Mouse (Mus musculus) lung, postnatal 0 days (tissue): Measurements from ENCODE around the gene Taar2.

Experiments used
- CTCF ChIP-seq: IDR thresholded peaks from 2 replicates; pipeline ENCODE4 v1.5.1; 2016; ENCODE audit warnings: antibody characterized with exemption, mild to moderate bottlenecking
- EP300 ChIP-seq: IDR thresholded peaks from 2 replicates; pipeline ENCODE4 v1.6.1; 2016; ENCODE audit warnings: antibody characterized with exemption, mild to moderate bottlenecking, control low read depth

GRCm38 (mm10) chr10:23922468-23922867, 15.9 kb upstream of the Taar2 start:
- TF ChIP-seq EP300 (no peak), CTCF (no peak)
